Mouse (Mus musculus): ENCODE data around the gene Kdm5b. TPM values are rescaled to one million over a fixed set of nuclear protein-coding genes. Genes with fewer than 3 reads are reported as not detected.
"Not testable (repeated sequence)": the region's sequence is repeated elsewhere in the genome, so short reads cannot be mapped to it uniquely, and the experiment has no call there.

Kdm5b gene
- 39.9 and 41.4 TPM in 2 replicates for polyA plus RNA-seq (2016; fragmentation: Nextera tagmentation; extraction: Ambion mirVana)

DNA sequence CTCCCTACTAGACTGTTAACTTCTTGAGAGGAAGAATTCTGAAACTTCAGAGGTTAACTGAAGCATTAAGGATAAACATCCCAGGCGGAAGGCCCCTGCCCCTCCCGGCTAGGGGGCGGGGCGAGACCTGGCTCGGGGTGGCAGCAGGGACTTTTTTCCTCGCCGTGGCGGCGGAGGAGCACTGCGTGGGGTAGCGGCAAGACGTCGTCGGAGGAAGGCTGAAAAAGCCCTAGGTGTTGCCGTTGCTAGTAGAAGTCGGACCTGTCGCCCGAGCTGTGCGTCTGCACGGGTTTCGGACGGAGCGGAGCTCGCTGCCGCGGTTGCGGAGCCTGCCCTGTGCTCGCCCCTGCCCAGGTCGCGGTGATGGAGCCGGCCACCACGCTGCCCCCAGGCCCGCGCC lies at the start of gene Kdm5b:
Gene Kdm5b, plus strand, starts transcription at position 196 of the 400 bp plus-strand sequence.
- H3K9ac ChIP-seq: peak within 1 kb of the TSS; percentile 93
- H3K9me3 ChIP-seq (replicated peaks): no peaks in the 10 kb centered on the region
- peak within 1 kb of the TSS; percentile 77 for H3K4me3 ChIP-seq
- H3K4me2 ChIP-seq: peak within 1 kb of the TSS; percentile 97
- H3K36me3 ChIP-seq: no peaks in the 10 kb centered on the region
- WGBS: under 1% methylated on average over 34 of the region's 34 CpGs
- peak within 1 kb of the TSS; percentile 83 for H3K27ac ChIP-seq (ENCODE audit: poor library complexity, severe bottlenecking)
- no peaks in the 10 kb centered on the region for H3K27me3 ChIP-seq (replicated peaks)
- peaks cover 25% of the 10 kb centered on the region for H3K4me1 ChIP-seq (replicated peaks)
- ATAC-seq (ENCODE audit: insufficient number of reproducible peaks, low FRiP score): peak; percentile 26

DNA sequence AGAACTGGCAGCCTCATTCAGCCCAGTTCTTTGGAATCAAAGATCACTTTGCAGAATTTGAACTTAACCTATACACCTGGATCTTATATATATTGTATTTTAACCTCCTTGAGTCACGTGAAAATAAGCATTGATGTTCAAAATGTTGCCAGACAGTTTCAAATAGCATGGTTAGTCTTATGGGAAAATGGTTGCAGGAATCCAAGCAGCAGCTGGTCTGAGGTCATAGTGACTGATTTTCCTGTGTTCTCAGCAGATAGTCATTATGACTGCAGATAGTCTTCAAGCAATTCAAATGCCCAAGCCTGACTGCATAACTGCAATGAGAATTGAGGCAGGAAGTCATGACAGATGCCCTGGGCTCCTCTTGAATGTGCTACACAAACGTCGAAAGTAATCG lies 47.8 kb upstream of the Kdm5b start:
- WGBS: 63% methylated on average over 4 of the region's 4 CpGs
- H3K9me3 ChIP-seq (replicated peaks): no peaks in the 10 kb centered on the region
- H3K4me2 ChIP-seq: no peak overlapping the region
- H3K4me1 ChIP-seq (replicated peaks): peaks cover 31% of the 10 kb centered on the region
- no peak overlapping the region for H3K9ac ChIP-seq
- H3K27me3 ChIP-seq (replicated peaks): peaks cover 25% of the 10 kb centered on the region
- peaks cover 20% of the 10 kb centered on the region for H3K36me3 ChIP-seq
- ATAC-seq (ENCODE audit: insufficient number of reproducible peaks, low FRiP score): no peak
- no peak overlapping the region for H3K4me3 ChIP-seq
- H3K27ac ChIP-seq (ENCODE audit: poor library complexity, severe bottlenecking): no peak overlapping the region

DNA sequence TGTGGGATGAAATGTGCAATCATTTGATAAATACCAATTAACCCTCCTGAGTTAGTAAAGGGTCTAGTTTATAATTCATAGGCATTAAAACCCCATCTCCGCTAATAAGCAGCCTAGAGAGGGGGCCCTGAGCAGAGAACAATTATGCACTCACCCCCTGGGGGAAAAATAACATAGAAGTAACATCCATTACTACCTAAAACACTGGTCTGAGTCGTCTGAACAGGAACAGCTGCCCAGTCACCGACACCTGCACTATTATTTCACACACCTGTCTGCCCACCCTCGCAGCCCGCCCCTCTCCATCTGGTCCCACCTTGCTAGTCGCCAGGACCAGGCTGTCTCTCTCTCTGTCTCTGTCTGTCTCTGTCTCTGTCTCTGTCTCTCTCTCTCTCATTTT lies 47.4 kb upstream of the Kdm5b start:
- H3K4me3 ChIP-seq: no peak overlapping the region

DNA sequence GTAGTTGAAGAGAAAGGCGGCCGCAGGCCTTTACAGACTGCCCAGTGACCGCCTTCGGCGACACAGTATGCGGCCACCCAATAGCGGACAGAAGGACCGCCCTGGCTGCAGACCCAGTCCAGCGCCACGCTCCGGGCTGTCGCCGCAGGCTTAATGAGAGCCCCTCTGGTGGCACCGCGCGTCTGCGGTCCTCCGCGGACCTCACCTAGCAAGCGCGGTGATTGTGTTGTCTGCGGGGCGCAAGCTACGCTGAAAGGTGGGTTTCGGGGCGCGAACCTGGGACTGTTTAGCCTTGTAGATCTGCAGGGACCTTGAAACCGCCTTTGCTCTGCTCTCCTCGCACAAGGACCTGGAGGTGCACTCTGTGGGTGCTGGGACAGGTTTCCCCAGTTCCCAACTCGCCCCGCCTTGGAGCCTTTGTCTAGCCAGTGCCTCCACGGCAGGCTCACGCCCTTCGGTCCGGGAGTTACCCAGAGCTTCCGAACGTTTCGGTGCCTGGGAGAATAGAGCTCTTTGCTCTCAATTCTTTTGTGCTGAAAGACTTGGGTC lies 46.6 kb upstream of the Kdm5b start:
- 1% methylated on average over 38 of the region's 38 CpGs for WGBS
- Histone ChIP-seq H3K27me3 (replicated peaks) (peaks cover 25% of the 10 kb centered on the region), H3K4me3 (peak overlapping the region; percentile 53), H3K9me3 (replicated peaks) (no peaks in the 10 kb centered on the region), H3K36me3 (peaks cover 8% of the 10 kb centered on the region; the same call in 1 of the 2 replicates), H3K9ac (peak overlapping the region; percentile 64), H3K4me2 (peak overlapping the region; percentile 92), H3K27ac (ENCODE audit: poor library complexity, severe bottlenecking) (no peak overlapping the region), H3K4me1 (replicated peaks) (peaks cover 31% of the 10 kb centered on the region)
- ATAC-seq (ENCODE audit: insufficient number of reproducible peaks, low FRiP score): peak; percentile 41; the same call in 1 of the 2 replicates

More for the DNA sequence above, 47.4 kb upstream of the Kdm5b start:
- Histone ChIP-seq H3K4me1 (replicated peaks) (peaks cover 31% of the 10 kb centered on the region), H3K4me2 (peak overlapping the region; percentile 92), H3K9ac (no peak overlapping the region), H3K27me3 (replicated peaks) (peaks cover 25% of the 10 kb centered on the region), H3K9me3 (replicated peaks) (no peaks in the 10 kb centered on the region), H3K36me3 (peaks cover 16% of the 10 kb centered on the region), H3K27ac (ENCODE audit: poor library complexity, severe bottlenecking) (no peak overlapping the region)
- no peak for ATAC-seq (ENCODE audit: insufficient number of reproducible peaks, low FRiP score)
- WGBS: 53% methylated on average over 6 of the region's 6 CpGs

DNA sequence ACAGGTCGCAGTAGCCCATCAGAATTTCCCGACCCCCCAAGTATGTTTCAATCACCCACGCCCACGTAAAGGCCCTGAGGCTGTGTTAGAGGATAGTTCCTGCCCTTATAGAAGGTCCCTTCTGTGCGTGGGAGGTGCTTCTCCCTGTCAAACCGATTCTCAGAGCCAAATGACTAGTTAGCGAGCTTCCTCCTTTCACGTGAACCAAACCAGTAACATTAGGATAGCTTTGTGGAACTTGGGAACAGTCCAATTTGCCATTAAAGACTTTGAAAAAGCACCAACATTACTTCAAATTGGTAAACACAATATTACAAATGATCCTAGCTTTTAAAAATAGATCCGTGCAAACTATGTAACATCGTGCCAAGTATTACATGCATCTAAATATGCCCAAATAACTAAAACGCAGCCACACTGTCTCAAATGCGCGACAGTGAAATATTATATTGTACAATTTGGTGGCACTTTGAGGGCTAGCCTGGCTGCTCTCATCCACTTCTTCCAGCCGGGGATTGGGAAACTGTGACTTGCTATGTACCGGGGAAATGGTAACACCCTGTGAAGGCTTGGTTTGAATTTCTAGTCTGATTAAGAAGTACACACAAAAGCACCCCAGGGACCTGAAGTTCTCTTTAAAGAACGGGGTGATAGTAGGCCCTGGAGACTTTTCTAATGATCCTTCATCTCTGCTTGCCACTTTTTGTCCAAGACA lies 45.9 kb upstream of the Kdm5b start:
- Histone ChIP-seq H3K4me3 (peak overlapping the region; percentile 53), H3K9ac (peak overlapping the region; percentile 64; the same call in 1 of the 2 replicates), H3K9me3 (replicated peaks) (no peaks in the 10 kb centered on the region), H3K27me3 (replicated peaks) (peaks cover 25% of the 10 kb centered on the region), H3K36me3 (0 out of 2 replicates have a peak, but pooled peaks cover 5% of the 10 kb centered on the region), H3K4me2 (peak overlapping the region; percentile 92), H3K4me1 (replicated peaks) (peaks cover 34% of the 10 kb centered on the region), H3K27ac (ENCODE audit: poor library complexity, severe bottlenecking) (no peak overlapping the region)
- 47% methylated on average over 16 of the region's 16 CpGs for WGBS
- ATAC-seq (ENCODE audit: insufficient number of reproducible peaks, low FRiP score): no peak

DNA sequence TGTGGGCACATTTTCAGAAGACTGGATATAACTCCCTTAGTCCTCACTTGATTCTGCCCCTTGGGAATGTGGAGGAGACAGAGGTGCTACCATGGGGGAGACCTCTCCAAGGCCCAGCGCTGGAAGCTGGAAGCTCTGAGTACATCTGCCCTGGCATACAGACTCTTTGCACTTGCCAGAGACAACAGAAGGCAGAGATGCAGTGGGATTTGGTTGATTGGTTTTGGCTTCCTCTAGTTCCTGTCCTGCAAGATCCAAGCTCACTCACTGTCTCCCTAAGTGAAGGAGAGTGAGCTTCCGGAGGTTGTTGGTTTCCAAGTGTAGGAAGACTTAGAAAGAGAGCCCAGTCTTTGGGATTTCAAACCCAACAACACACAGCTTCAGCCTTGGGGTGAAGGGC lies 44.1 kb upstream of the Kdm5b start:
- no peak overlapping the region for H3K4me3 ChIP-seq
- H3K27me3 ChIP-seq (replicated peaks): peaks cover 25% of the 10 kb centered on the region
- 62% methylated on average over 2 of the region's 2 CpGs for WGBS
- no peaks in the 10 kb centered on the region for H3K9me3 ChIP-seq (replicated peaks)
- no peaks in the 10 kb centered on the region for H3K36me3 ChIP-seq
- no peak overlapping the region for H3K9ac ChIP-seq
- H3K4me1 ChIP-seq (replicated peaks): peaks cover 40% of the 10 kb centered on the region
- ATAC-seq (ENCODE audit: insufficient number of reproducible peaks, low FRiP score): no peak
- no peak overlapping the region for H3K4me2 ChIP-seq
- peak overlapping the region; percentile 69 for H3K27ac ChIP-seq (ENCODE audit: poor library complexity, severe bottlenecking)

DNA sequence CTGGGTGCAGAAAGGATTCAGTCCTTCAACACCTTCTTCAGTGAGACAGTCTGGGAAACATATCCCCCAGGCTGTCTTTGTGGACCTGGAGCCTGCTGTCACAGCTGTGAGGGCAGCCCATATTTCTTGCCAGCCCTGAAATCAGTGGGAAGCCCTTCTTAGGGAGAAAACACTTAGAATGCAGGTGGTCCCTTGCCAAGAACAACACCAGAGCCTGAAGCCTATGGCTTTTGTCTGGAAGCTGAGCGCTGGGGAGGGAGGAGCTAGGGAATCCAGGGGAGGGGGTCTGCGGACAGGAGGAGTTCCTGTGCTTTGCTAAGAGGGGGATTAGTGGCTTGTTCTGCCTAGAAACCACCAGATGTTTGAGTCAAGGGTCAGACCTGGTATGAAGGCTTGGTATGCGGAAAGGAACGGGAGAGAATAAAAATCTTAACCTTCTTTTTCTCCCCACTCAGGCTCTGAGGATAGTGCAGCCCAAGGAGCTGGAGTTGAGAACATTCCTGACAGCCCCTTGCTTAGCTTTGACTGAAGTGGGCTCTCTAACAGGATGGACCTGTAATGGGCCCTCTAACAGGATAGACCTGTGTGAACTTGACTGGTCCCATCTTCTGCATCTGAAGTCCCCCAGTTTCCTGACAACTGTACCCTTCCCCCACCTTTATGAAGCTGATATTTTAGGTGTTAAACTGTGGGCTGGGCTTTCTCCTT lies 43.3 kb upstream of the Kdm5b start:
- Histone ChIP-seq H3K4me2 (no peak overlapping the region), H3K36me3 (no peaks in the 10 kb centered on the region), H3K27me3 (replicated peaks) (peaks cover 23% of the 10 kb centered on the region), H3K4me3 (no peak overlapping the region), H3K4me1 (replicated peaks) (peaks cover 40% of the 10 kb centered on the region), H3K9me3 (replicated peaks) (no peaks in the 10 kb centered on the region), H3K9ac (0 out of 2 replicates have a peak overlapping the region, but pooled peaks have one; percentile 6), H3K27ac (ENCODE audit: poor library complexity, severe bottlenecking) (peak overlapping the region; percentile 69)
- 15% methylated on average over 4 of the region's 4 CpGs for WGBS
- peak; percentile 75; the same call in 1 of the 2 replicates for ATAC-seq (ENCODE audit: insufficient number of reproducible peaks, low FRiP score)

DNA sequence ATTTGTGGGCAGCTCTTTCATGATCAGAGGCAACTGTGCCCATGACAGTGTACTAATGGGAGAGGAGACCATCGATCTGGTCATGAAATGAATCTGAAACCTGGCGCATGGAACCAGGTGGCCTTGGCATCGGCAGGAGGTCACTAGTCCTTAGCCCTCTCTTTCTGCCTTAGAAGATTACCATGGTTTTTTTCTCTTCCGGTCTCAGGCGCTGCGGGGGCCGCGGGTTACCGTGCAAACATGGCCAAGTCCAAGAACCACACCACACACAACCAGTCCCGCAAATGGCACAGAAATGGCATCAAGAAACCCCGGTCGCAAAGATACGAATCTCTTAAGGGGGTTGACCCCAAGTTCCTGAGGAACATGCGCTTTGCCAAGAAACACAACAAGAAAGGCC lies 42.1 kb upstream of the Kdm5b start:
- H3K4me2 ChIP-seq; H3K4me3 ChIP-seq; H3K36me3 ChIP-seq; H3K27ac ChIP-seq (ENCODE audit: poor library complexity, severe bottlenecking); H3K9ac ChIP-seq; H3K9me3 ChIP-seq (replicated peaks); ATAC-seq (ENCODE audit: insufficient number of reproducible peaks, low FRiP score): not testable (repeated sequence)
- Histone ChIP-seq H3K27me3 (replicated peaks) (peaks cover 14% of the 10 kb centered on the region), H3K4me1 (replicated peaks) (peaks cover 36% of the 10 kb centered on the region)
- 90% methylated on average over 14 of the region's 14 CpGs for WGBS

DNA sequence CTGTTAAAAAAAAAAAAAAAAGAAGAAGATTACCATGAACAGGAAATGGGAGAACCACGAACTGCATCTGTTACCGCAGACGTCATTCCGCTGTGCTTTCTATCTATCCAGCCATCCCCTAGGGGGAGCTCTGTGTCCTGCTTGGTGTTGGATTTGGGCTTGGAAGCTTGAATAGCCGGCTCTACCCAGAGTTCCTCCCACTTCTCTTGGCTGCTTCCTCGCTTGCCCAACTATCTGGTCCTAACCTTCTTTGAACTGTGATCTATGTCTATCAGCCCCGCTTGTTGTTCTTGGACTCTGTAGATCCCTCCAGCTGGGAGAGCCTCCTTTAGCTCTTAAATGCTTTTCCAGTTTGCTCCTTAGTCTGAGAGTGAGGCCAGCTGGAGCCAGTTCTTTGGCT lies 41.3 kb upstream of the Kdm5b start:
- WGBS: 6% methylated on average over 7 of the region's 7 CpGs
- Histone ChIP-seq H3K4me2 (peak overlapping the region; percentile 22; the same call in 1 of the 2 replicates), H3K4me3 (no peak overlapping the region), H3K36me3 (no peaks in the 10 kb centered on the region), H3K4me1 (replicated peaks) (peaks cover 27% of the 10 kb centered on the region), H3K27ac (ENCODE audit: poor library complexity, severe bottlenecking) (no peak overlapping the region), H3K9me3 (replicated peaks) (no peaks in the 10 kb centered on the region), H3K27me3 (replicated peaks) (peaks cover 12% of the 10 kb centered on the region), H3K9ac (no peak overlapping the region)
- ATAC-seq (ENCODE audit: insufficient number of reproducible peaks, low FRiP score): peak; percentile 68

DNA sequence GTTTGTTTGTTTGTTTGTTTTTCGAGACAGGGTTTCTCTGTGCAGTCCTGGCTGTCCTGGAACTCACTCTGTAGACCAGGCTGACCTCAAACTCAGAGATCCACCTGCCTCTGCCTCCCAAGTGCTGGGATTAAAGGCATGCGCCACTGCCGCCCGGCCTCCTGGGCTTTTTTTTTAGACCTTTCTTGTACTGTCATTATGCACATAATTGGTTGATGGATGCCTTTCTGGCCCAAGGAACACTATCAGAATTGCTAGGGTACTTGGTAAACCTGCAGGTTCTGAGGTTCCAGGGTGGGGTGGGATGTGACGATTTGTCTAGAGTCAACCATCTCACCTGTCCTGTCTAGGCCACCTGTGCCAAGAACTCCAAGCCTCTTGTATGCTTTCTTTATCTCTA lies 40.8 kb upstream of the Kdm5b start:
- 84% methylated on average over 5 of the region's 5 CpGs for WGBS
- H3K4me1 ChIP-seq (replicated peaks): peaks cover 26% of the 10 kb centered on the region
- H3K27ac ChIP-seq (ENCODE audit: poor library complexity, severe bottlenecking); ATAC-seq (ENCODE audit: insufficient number of reproducible peaks, low FRiP score); H3K9ac ChIP-seq; H3K27me3 ChIP-seq (replicated peaks); H3K36me3 ChIP-seq; H3K4me3 ChIP-seq; H3K9me3 ChIP-seq (replicated peaks); H3K4me2 ChIP-seq: not testable (repeated sequence)

All from heart, embryonic 12.5 days (tissue).